Mouse (Mus musculus) CH12.LX (cell line): ENCODE measurements around the gene Olfr49. TPM values are rescaled to one million over a fixed set of nuclear protein-coding genes. Genes with fewer than 3 reads are reported as not detected.

Source experiments
- DNase-seq: peaks from one replicate; pipeline ENCODE4 v3.0.0-alpha.2; 2013; ENCODE audit errors: extremely low read depth
- H3K27ac ChIP-seq: 2 replicates; pipeline ENCODE4 v1.5.1; 2012; ENCODE audit warnings: low read depth, mild to moderate bottlenecking, control low read depth, moderate library complexity; ENCODE audit not compliant: insufficient read depth
- H3K27me3 ChIP-seq: replicated peaks from 2 replicates; pipeline ENCODE3; 2012; ENCODE audit warnings: inconsistent platforms
- H3K36me3 ChIP-seq, 2 experiments: replicated peaks in 1 of 2; 2 replicates each; pipeline versions ENCODE3 to v1.6.1; 2012; ENCODE audit warnings: inconsistent platforms in 1 of 2, low read length in 1 of 2, mild to moderate bottlenecking in 1 of 2, mixed read lengths in 1 of 2, moderate library complexity in 1 of 2; ENCODE audit not compliant: control insufficient read depth in 1 of 2, insufficient read depth in 1 of 2
- H3K4me1 ChIP-seq, 2 experiments: 2 replicates each; pipeline ENCODE4 v1.6.1; 2012; ENCODE audit warnings: inconsistent platforms in 1 of 2, moderate library complexity in 1 of 2; ENCODE audit not compliant: insufficient read depth in 2 of 2, control insufficient read depth in 1 of 2
- H3K4me2 ChIP-seq: 2 replicates; pipeline ENCODE4 v1.6.1; 2012; ENCODE audit warnings: low read depth, mild to moderate bottlenecking, control low read depth; ENCODE audit not compliant: poor library complexity, insufficient read depth, severe bottlenecking
- H3K4me3 ChIP-seq, 3 experiments: fragments of 150-350 bp in 1 of 3; sonication (generic) in 1 of 3; replicated peaks in 1 of 3; 2 replicates each; pipeline versions ENCODE3 to v1.5.1; 2011 to 2012; ENCODE audit warnings: low read depth in 2 of 3, low read length in 2 of 3, mild to moderate bottlenecking in 2 of 3, moderate library complexity in 2 of 3, control low read depth in 1 of 3, improper control_type of control experiment in 1 of 3, inconsistent platforms in 1 of 3, mixed read lengths in 1 of 3; ENCODE audit not compliant: poor library complexity in 1 of 3
- H3K79me2 ChIP-seq: replicated peaks from 2 replicates; pipeline ENCODE4 v1.6.1; 2012; ENCODE audit warnings: mild to moderate bottlenecking, moderate library complexity; ENCODE audit not compliant: control insufficient read depth, poor library complexity, insufficient read depth, severe bottlenecking; ENCODE audit errors: extremely low read depth
- H3K9ac ChIP-seq: 2 replicates; pipeline ENCODE4 v1.6.1; 2012; ENCODE audit warnings: low read depth, mild to moderate bottlenecking, control low read depth, moderate library complexity; ENCODE audit not compliant: insufficient read depth
- H3K9me3 ChIP-seq: replicated peaks from 2 replicates; pipeline ENCODE3; 2012; ENCODE audit warnings: low read length, inconsistent platforms, mixed read lengths
- CHD1 ChIP-seq: IDR thresholded peaks from 2 replicates; pipeline ENCODE4 v1.6.1; 2012; ENCODE audit warnings: low read depth, low read length, improper control_type of control experiment, inconsistent platforms
- CHD2 ChIP-seq: IDR thresholded peaks from 2 replicates; pipeline ENCODE4 v1.6.1; 2011; ENCODE audit warnings: low read length, improper control_type of control experiment
- CTCF ChIP-seq, 2 experiments: IDR thresholded peaks in 1 of 2; conservative IDR thresholded peaks in 1 of 2; 2 replicates each; pipeline ENCODE4 v1.5.1; 2011 to 2012; ENCODE audit warnings: low read depth in 2 of 2, low read length in 2 of 2, improper control_type of control experiment in 1 of 2, inconsistent platforms in 1 of 2, mild to moderate bottlenecking in 1 of 2, moderate library complexity in 1 of 2
- EP300 ChIP-seq: IDR thresholded peaks from 2 replicates; pipeline ENCODE4 v1.6.1; 2011; ENCODE audit warnings: low read length, improper control_type of control experiment
- GABPA ChIP-seq: IDR thresholded peaks from 2 replicates; pipeline ENCODE4 v1.6.1; 2012; ENCODE audit warnings: low read depth, low read length, improper control_type of control experiment, inconsistent platforms; ENCODE audit not compliant: insufficient replicate concordance
- IRF4 ChIP-seq: IDR thresholded peaks from 2 replicates; pipeline ENCODE4 v1.6.1; 2014; ENCODE audit warnings: low read depth, mild to moderate bottlenecking, inconsistent platforms, low read length, improper control_type of control experiment
- JUN ChIP-seq: IDR thresholded peaks from 2 replicates; pipeline ENCODE4 v1.6.1; 2011; ENCODE audit warnings: low read depth, mild to moderate bottlenecking, low read length, improper control_type of control experiment, moderate library complexity; ENCODE audit not compliant: insufficient read depth
- JUND ChIP-seq: conservative IDR thresholded peaks from 2 replicates; pipeline ENCODE4 v1.6.1; 2011; ENCODE audit warnings: low read depth, low read length, improper control_type of control experiment
- MAFK ChIP-seq: IDR thresholded peaks from 2 replicates; pipeline ENCODE4 v1.6.1; 2011; ENCODE audit warnings: low read length, improper control_type of control experiment; ENCODE audit not compliant: insufficient replicate concordance
- MAZ ChIP-seq: IDR thresholded peaks from 2 replicates; pipeline ENCODE4 v1.6.1; 2012; ENCODE audit warnings: low read depth, mild to moderate bottlenecking, inconsistent platforms, low read length, improper control_type of control experiment, moderate library complexity
- MYC ChIP-seq: IDR thresholded peaks from 2 replicates; pipeline ENCODE4 v1.6.1; 2011; ENCODE audit warnings: low read depth, mild to moderate bottlenecking, improper control_type of control experiment, low read length
- NELFE ChIP-seq: IDR thresholded peaks from 2 replicates; pipeline ENCODE4 v1.6.1; 2011; ENCODE audit warnings: low read depth, low read length, improper control_type of control experiment
- NRF1 ChIP-seq: IDR thresholded peaks from 2 replicates; pipeline ENCODE4 v1.6.1; 2014; ENCODE audit warnings: low read depth, mild to moderate bottlenecking, inconsistent platforms, low read length, improper control_type of control experiment, moderate library complexity
- PAX5 ChIP-seq: IDR thresholded peaks from 2 replicates; pipeline ENCODE4 v1.6.1; 2012; ENCODE audit warnings: low read length, inconsistent platforms, mixed read lengths
- POLR2A ChIP-seq: IDR thresholded peaks from 2 replicates; pipeline ENCODE4 v1.6.1; 2011; ENCODE audit warnings: low read depth, mild to moderate bottlenecking, improper control_type of control experiment, low read length
- POLR2AphosphoS2 ChIP-seq: IDR thresholded peaks from 2 replicates; pipeline ENCODE4 v1.6.1; 2011; ENCODE audit warnings: low read depth, low read length, improper control_type of control experiment
- RAD21 ChIP-seq: IDR thresholded peaks from 2 replicates; pipeline ENCODE4 v1.6.1; 2011; ENCODE audit warnings: low read depth, mild to moderate bottlenecking, low read length, improper control_type of control experiment, moderate library complexity
- RCOR1 ChIP-seq: conservative IDR thresholded peaks from 2 replicates; pipeline ENCODE4 v1.6.1; 2012; ENCODE audit warnings: low read depth, mild to moderate bottlenecking, inconsistent platforms, low read length, improper control_type of control experiment
- SIN3A ChIP-seq: IDR thresholded peaks from 2 replicates; pipeline ENCODE4 v1.6.1; 2012; ENCODE audit warnings: low read length, improper control_type of control experiment, inconsistent platforms
- SMC3 ChIP-seq: IDR thresholded peaks from 2 replicates; pipeline ENCODE4 v1.6.1; 2011; ENCODE audit warnings: low read depth, low read length, improper control_type of control experiment
- TCF12 ChIP-seq: IDR thresholded peaks from 2 replicates; pipeline ENCODE4 v1.6.1; 2014; ENCODE audit warnings: low read depth, mild to moderate bottlenecking, inconsistent platforms, low read length, improper control_type of control experiment
- UBTF ChIP-seq: IDR thresholded peaks from 2 replicates; pipeline ENCODE4 v1.6.1; 2012; ENCODE audit warnings: low read depth, mild to moderate bottlenecking, inconsistent platforms, low read length, improper control_type of control experiment, moderate library complexity
- USF1 ChIP-seq: IDR thresholded peaks from 2 replicates; pipeline ENCODE4 v1.6.1; 2014; ENCODE audit warnings: low read depth, mild to moderate bottlenecking, inconsistent platforms, low read length, improper control_type of control experiment
- ZC3H11A ChIP-seq: IDR thresholded peaks from 2 replicates; pipeline ENCODE4 v1.6.1; 2012; ENCODE audit warnings: low read depth, mild to moderate bottlenecking, inconsistent platforms, low read length, improper control_type of control experiment
- ZKSCAN1 ChIP-seq: IDR thresholded peaks from 2 replicates; pipeline ENCODE4 v1.6.1; 2012; ENCODE audit warnings: low read depth, inconsistent platforms, low read length, improper control_type of control experiment, borderline replicate concordance
- ZMIZ1 ChIP-seq: IDR thresholded peaks from 2 replicates; pipeline ENCODE4 v1.6.1; 2012; ENCODE audit warnings: low read depth, mild to moderate bottlenecking, inconsistent platforms, low read length, improper control_type of control experiment
- dilution Hi-C: fragments of 300-500 bp; cut with MboI; formaldehyde crosslinking; loops from 2 replicates; pipeline ENCODE4 v1.14.3; 2020; ENCODE audit warnings: low sequenced_read_pairs; ENCODE audit not compliant: extremely low pct_unique_long_range_greater_than_20kb, extremely low pct_ligation_motif_present
- in situ Hi-C: fragments of 300-500 bp; cut with MboI; formaldehyde crosslinking; loops from 3 replicates; pipeline ENCODE4 v1.14.3; 2019; ENCODE audit warnings: low sequenced_read_pairs, low pct_ligation_motif_present, low pct_unique_long_range_greater_than_20kb, mixed read lengths
- polyA plus RNA-seq: library from polyadenylated mRNA; unstranded; fragments of >175 nt; gene quantifications from 2 replicates; pipeline ENCODE4 v1.2.1, GENCODE M21; 2012; ENCODE audit warnings: low read depth; ENCODE audit not compliant: insufficient read length
- total RNA-seq, 2 experiments: library from RNA; depleted of rRNA; stranded (reverse); fragments of 300-350 nt in 1 of 2; fragments of >200 nt in 1 of 2; gene quantifications; 2 replicates each; pipeline ENCODE4 v1.2.3; 2012 to 2014

Gene Olfr49
- total and polyA plus RNA-seq, 3 experiments = 0.07 TPM; not detected in 2

GRCm38 (mm10) chr14:54234231-54235040, 50.3 kb downstream of the Olfr49 start:
- peaks cover 22 to 48% of the 10 kb centered on the region in 2 experiments for H3K36me3 ChIP-seq
- H3K4me1 ChIP-seq = peaks cover 13 to 57% of the 10 kb centered on the region in 2 experiments
- peak overlapping the region; percentile 95; the same call in 1 of the 2 replicates for H3K27ac ChIP-seq
- no peak overlapping the region for H3K4me2 ChIP-seq
- in situ Hi-C loops (loop anchor here (5.0 to 10.0 kb wide), 2 partner anchors 200 to 413 kb away; partner anchors contain the start of gene Mmp14), dilution Hi-C loops (no loop called here)
- no peaks in the 10 kb centered on the region for H3K9me3 ChIP-seq
- TF ChIP-seq TCF12 (no peak), UBTF (no peak), RCOR1 (no peak), MAFK (no peak), NELFE (no peak), USF1 (no peak), MYC (no peak), PAX5 (no peak), SMC3 (no peak), GABPA (no peak), NRF1 (no peak), CHD1 (no peak), JUN (no peak), ZC3H11A (no peak), JUND (no peak), SIN3A (no peak), CHD2 (no peak), RAD21 (no peak)
- no peak for DNase-seq
- H3K4me3 ChIP-seq = no peak overlapping the region
- H3K27me3 ChIP-seq = no peaks in the 10 kb centered on the region
- H3K9ac ChIP-seq = no peak overlapping the region
- H3K79me2 ChIP-seq = no peaks in the 10 kb centered on the region

- in situ Hi-C loops (loop anchor here (5.0 to 10.0 kb wide), 2 partner anchors 201 to 414 kb away; partner anchors contain the start of gene Mmp14), dilution Hi-C loops (no loop called here)
- Histone ChIP-seq H3K9me3 (no peaks in the 10 kb centered on the region), H3K27me3 (no peaks in the 10 kb centered on the region), H3K36me3 (peaks cover 19 to 42% of the 10 kb centered on the region in 2 experiments), H3K4me1 (peaks cover 21 to 59% of the 10 kb centered on the region in 2 experiments), H3K27ac (peak overlapping the region; percentile 95), H3K9ac (peak overlapping the region; percentile 20; the same call in 1 of the 2 replicates), H3K4me3 (no peak overlapping the region), H3K4me2 (peak overlapping the region; percentile 65), H3K79me2 (no peaks in the 10 kb centered on the region)
- DNase-seq = peak; percentile 60
- TF ChIP-seq USF1 (no peak), POLR2A (no peak), ZMIZ1 (no peak), EP300 (peak; percentile 49; the same call in 1 of the 2 replicates), NRF1 (no peak), IRF4 (no peak), ZKSCAN1 (no peak), MAZ (no peak; the same call in 1 of the 2 replicates), TCF12 (0 out of 2 replicates have a peak, but pooled peaks have one; percentile 21), MAFK (no peak), SMC3 (no peak), CTCF (conservative IDR thresholded peaks at IDR 0.05 in 1 of 2, IDR thresholded peaks at IDR 0.05 in 1 of 2; ENCODE audit: low read depth in 2 of 2, low read length in 2 of 2) (no peak), POLR2AphosphoS2 (no peak)
Observed at GRCm38 (mm10) chr14:54233559-54234143, 51.1 kb downstream of the Olfr49 start.
